Mouse (Mus musculus) brain, embryonic 14.5 days (tissue): ENCODE data around the gene Fer1l5.

Experiments used
- CTCF ChIP-seq: fragments of 200-500 bp; IDR thresholded peaks from 2 replicates; pipeline ENCODE4 v1.5.1; 2012; ENCODE audit warnings: inconsistent platforms, mild to moderate bottlenecking, moderate library complexity, borderline replicate concordance; ENCODE audit not compliant: insufficient read depth, insufficient read length; ENCODE audit errors: extremely low read depth
- POLR2A ChIP-seq: fragments of 200-500 bp; IDR thresholded peaks from 2 replicates; pipeline ENCODE4 v1.6.1; 2012; ENCODE audit warnings: mild to moderate bottlenecking, inconsistent platforms, borderline replicate concordance; ENCODE audit not compliant: poor library complexity, insufficient read depth, insufficient read length, severe bottlenecking; ENCODE audit errors: extremely low read depth

DNA sequence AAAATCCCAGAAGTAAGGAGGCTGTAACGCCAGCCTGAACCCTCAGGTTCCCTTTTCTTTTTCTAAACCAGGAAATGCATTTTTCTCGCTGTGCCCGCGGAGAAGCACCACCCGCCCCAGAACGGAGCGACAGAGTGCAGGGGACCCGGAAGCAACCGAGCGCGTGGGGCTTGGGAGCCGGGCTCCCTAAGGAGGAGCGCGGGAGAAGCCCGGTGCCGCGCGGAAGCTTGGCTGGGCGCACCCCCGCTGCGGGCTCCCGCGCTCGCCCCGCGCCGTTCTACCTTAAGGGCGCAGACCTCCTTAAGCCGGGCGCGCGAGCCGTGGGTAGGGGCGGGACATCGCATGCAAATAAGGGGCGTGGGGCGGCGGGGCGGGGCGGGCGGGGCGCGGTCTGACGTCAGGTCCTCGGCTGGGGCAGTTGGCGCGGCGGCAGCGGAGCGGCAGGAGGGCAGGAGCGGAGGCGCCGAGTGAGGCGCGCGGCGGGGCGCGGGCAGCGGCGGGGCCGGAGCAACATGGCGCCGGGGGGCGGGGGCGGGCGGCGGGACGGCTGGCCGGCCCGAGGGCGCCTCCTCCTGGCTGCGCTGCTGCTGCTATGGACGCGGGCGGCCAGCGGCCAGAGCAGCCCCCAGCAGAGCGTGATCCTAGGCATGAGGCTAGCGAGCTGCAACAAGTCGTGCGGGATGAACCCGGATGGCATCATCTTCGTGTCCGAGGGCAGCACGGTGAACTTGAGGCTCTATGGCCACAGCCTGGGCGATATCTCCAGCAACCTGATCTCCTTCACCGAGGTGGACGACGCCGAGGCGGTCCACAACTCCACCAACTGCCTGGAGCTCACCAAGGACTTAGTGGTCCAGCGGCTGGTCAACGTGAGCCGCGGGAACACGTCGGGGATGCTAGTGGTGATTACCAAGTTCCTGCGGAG is 99.4 kb downstream of the Fer1l5 start, which contains the start of gene Cnnm4:
- TF ChIP-seq CTCF (peak; percentile 34; the same call in 1 of the 2 replicates), POLR2A (0 out of 2 replicates have a peak, but pooled peaks have one; percentile 21)
